Mouse (Mus musculus) midbrain, embryonic 16.5 days (tissue): ENCODE measurements around the gene Hp. TPM values are rescaled to one million over a fixed set of nuclear protein-coding genes. Genes with fewer than 3 reads are reported as not detected.

Experiments used
- ATAC-seq: fragments of 200-750 bp; cut with Nextera tagmentation; 2 replicates; pipeline ENCODE4 v1.8.0; 2017; ENCODE audit warnings: moderate TSS enrichment
- H3K27ac ChIP-seq: fragments of 300-500 bp; sonication (generic); 2 replicates; pipeline ENCODE4 v1.5.1; 2014; ENCODE audit warnings: mild to moderate bottlenecking, low read length, mixed read lengths
- H3K27me3 ChIP-seq: fragments of 300-500 bp; sonication (generic); 2 replicates; pipeline ENCODE4 v1.6.1; 2014; ENCODE audit warnings: low read depth, low read length, mixed read lengths; ENCODE audit not compliant: control insufficient read depth, insufficient read depth
- H3K36me3 ChIP-seq: fragments of 300-500 bp; sonication (generic); 2 replicates; pipeline ENCODE4 v1.6.1; 2014; ENCODE audit warnings: mild to moderate bottlenecking, low read length, moderate library complexity, mixed read lengths; ENCODE audit not compliant: control insufficient read depth, insufficient read depth
- H3K4me1 ChIP-seq: fragments of 300-500 bp; sonication (generic); 2 replicates; pipeline ENCODE4 v1.6.1; 2014; ENCODE audit warnings: mild to moderate bottlenecking, low read length, mixed read lengths; ENCODE audit not compliant: control insufficient read depth, insufficient read depth
- H3K4me2 ChIP-seq: fragments of 300-500 bp; sonication (generic); 2 replicates; pipeline ENCODE4 v1.6.1; 2014; ENCODE audit warnings: mild to moderate bottlenecking, low read length, mixed read lengths
- H3K4me3 ChIP-seq: fragments of 300-500 bp; sonication (generic); 2 replicates; pipeline ENCODE4 v1.5.1; 2014; ENCODE audit warnings: low read depth, mild to moderate bottlenecking, low read length, moderate library complexity, mixed read lengths
- H3K9ac ChIP-seq: fragments of 300-500 bp; sonication (generic); 2 replicates; pipeline ENCODE4 v1.6.1; 2014; ENCODE audit warnings: low read depth, low read length, mixed read lengths
- H3K9me3 ChIP-seq: fragments of 300-500 bp; sonication (generic); replicated peaks from 2 replicates; pipeline ENCODE4 v1.6.1; 2014; ENCODE audit warnings: mild to moderate bottlenecking, low read length, mixed read lengths; ENCODE audit not compliant: control insufficient read depth, poor library complexity, severe bottlenecking
- WGBS: fragments of 180-500 bp; shearing (Covaris S2); extraction: QIAGEN DNeasy Blood & Tissue Kit; methylation state at CpG from one replicate; pipeline ENCODE4 v1.1.7; 2014; 5-methylcytosine and 5-hydroxymethylcytosine counted together
- polyA plus RNA-seq: library from polyadenylated mRNA; unstranded; fragments of >200 nt; fragmentation: Nextera tagmentation; extraction: Ambion mirVana; gene quantifications from 2 replicates; pipeline ENCODE4 v1.2.1, GENCODE M21; 2015

The Hp gene
- polyA plus RNA-seq, 1 experiment from 2014 or later = 0.40 TPM

- Histone ChIP-seq H3K4me1 (no peaks in the 10 kb centered on the region), H3K27ac (no peak overlapping the region), H3K4me2 (no peak overlapping the region), H3K4me3 (no peak overlapping the region), H3K9ac (no peak overlapping the region), H3K27me3 (no peaks in the 10 kb centered on the region), H3K9me3 (no peaks in the 10 kb centered on the region), H3K36me3 (no peaks in the 10 kb centered on the region)
- WGBS = 74% methylated on average over 4 of the region's 4 CpGs
- ATAC-seq = no peak
Observed at GRCm38 (mm10) chr8:109576311-109576710, 2.7 kb downstream of the Hp start.

GRCm38 (mm10) chr8:109571139-109571538 is 7.8 kb downstream of the Hp start:
- no peak overlapping the region for H3K9ac ChIP-seq
- H3K4me1 ChIP-seq = peaks cover 5% of the 10 kb centered on the region; the same call in 1 of the 2 replicates
- no peaks in the 10 kb centered on the region for H3K27me3 ChIP-seq
- H3K27ac ChIP-seq = no peak overlapping the region
- H3K4me2 ChIP-seq = no peak overlapping the region
- H3K4me3 ChIP-seq = no peak overlapping the region
- H3K9me3 ChIP-seq = no peaks in the 10 kb centered on the region
- no peak for ATAC-seq
- 94% methylated on average over 12 of the region's 12 CpGs for WGBS
- no peaks in the 10 kb centered on the region; the same call in none of the 2 replicates for H3K36me3 ChIP-seq

- Histone ChIP-seq H3K4me2 (peak within 1 kb of the TSS; percentile 91), H3K9ac (peak within 1 kb of the TSS; percentile 81)
- under 1% methylated on average over 52 of the region's 52 CpGs for WGBS
Observed at GRCm38 (mm10) chr8:109565498-109566333, 13.3 kb downstream of the Hp start, which contains the start of the genes Dhx38 and Txnl4b. Gene Dhx38, minus strand, starts transcription at chr8:109565861. Gene Txnl4b, plus strand, starts transcription at chr8:109565892.

GRCm38 (mm10) chr8:109564766-109565165 is 14.2 kb downstream of the Hp start:
- peak overlapping the region; percentile 87 for H3K27ac ChIP-seq
- 5% methylated on average over 10 of the region's 10 CpGs for WGBS
- peak overlapping the region; percentile 91 for H3K4me2 ChIP-seq
- no peak for ATAC-seq
- H3K9me3 ChIP-seq = no peaks in the 10 kb centered on the region
- H3K36me3 ChIP-seq = peaks cover 19% of the 10 kb centered on the region
- peaks cover 15% of the 10 kb centered on the region for H3K4me1 ChIP-seq
- H3K4me3 ChIP-seq = peak overlapping the region; percentile 73
- no peaks in the 10 kb centered on the region for H3K27me3 ChIP-seq
- H3K9ac ChIP-seq = peak overlapping the region; percentile 81

More at GRCm38 (mm10) chr8:109565498-109566333, 13.3 kb downstream of the Hp start, which contains the start of the genes Dhx38 and Txnl4b:
- peak; percentile 99 for ATAC-seq
- H3K9me3 ChIP-seq = no peaks in the 10 kb centered on the region
- H3K36me3 ChIP-seq = peaks cover 12% of the 10 kb centered on the region
- H3K4me3 ChIP-seq = peak within 1 kb of the TSS; percentile 73
- peak within 1 kb of the TSS; percentile 87 for H3K27ac ChIP-seq
- peaks cover 15% of the 10 kb centered on the region for H3K4me1 ChIP-seq
- H3K27me3 ChIP-seq = no peaks in the 10 kb centered on the region

- ATAC-seq = no peak
- Histone ChIP-seq H3K9ac (no peak overlapping the region), H3K36me3 (peaks cover 28% of the 10 kb centered on the region), H3K27ac (no peak overlapping the region), H3K4me3 (no peak overlapping the region), H3K9me3 (no peaks in the 10 kb centered on the region), H3K27me3 (no peaks in the 10 kb centered on the region), H3K4me1 (peaks cover 15% of the 10 kb centered on the region), H3K4me2 (no peak overlapping the region)
- WGBS = 73% methylated on average over 2 of the region's 2 CpGs
Observed at GRCm38 (mm10) chr8:109563881-109564280, 15.1 kb downstream of the Hp start.

GRCm38 (mm10) chr8:109551663-109552062 is 27.3 kb downstream of the Hp start:
- Histone ChIP-seq H3K9me3 (no peaks in the 10 kb centered on the region), H3K9ac (no peak overlapping the region), H3K27me3 (no peaks in the 10 kb centered on the region), H3K27ac (no peak overlapping the region), H3K4me3 (no peak overlapping the region), H3K4me1 (no peaks in the 10 kb centered on the region), H3K36me3 (peaks cover 73% of the 10 kb centered on the region), H3K4me2 (no peak overlapping the region)
- WGBS = 42% methylated on average over 3 of the region's 3 CpGs
- ATAC-seq = no peak

- Histone ChIP-seq H3K4me2 (no peak overlapping the region), H3K9ac (no peak overlapping the region), H3K4me1 (no peaks in the 10 kb centered on the region), H3K27me3 (no peaks in the 10 kb centered on the region), H3K36me3 (peaks cover 13% of the 10 kb centered on the region), H3K9me3 (no peaks in the 10 kb centered on the region), H3K27ac (no peak overlapping the region), H3K4me3 (no peak overlapping the region)
- WGBS = 41% methylated on average over 3 of the region's 3 CpGs
- ATAC-seq = no peak
Observed at GRCm38 (mm10) chr8:109544049-109544448, 34.9 kb downstream of the Hp start.

- no peak overlapping the region for H3K9ac ChIP-seq
- no peaks in the 10 kb centered on the region for H3K9me3 ChIP-seq
- H3K4me3 ChIP-seq = no peak overlapping the region
- 89% methylated on average over 8 of the region's 8 CpGs for WGBS
- no peak overlapping the region for H3K27ac ChIP-seq
- H3K36me3 ChIP-seq = peaks cover 4% of the 10 kb centered on the region; the same call in 1 of the 2 replicates
- H3K4me1 ChIP-seq = no peaks in the 10 kb centered on the region
- no peak overlapping the region for H3K4me2 ChIP-seq
- no peak for ATAC-seq
- no peaks in the 10 kb centered on the region for H3K27me3 ChIP-seq
Observed at GRCm38 (mm10) chr8:109542748-109543519, 36.0 kb downstream of the Hp start.
